Mouse (Mus musculus): ENCODE results near the gene Bmf. TPM values are rescaled to one million over a fixed set of nuclear protein-coding genes. Genes with fewer than 3 reads are reported as not detected.
A peak's percentile ranks its signal among the peaks of the same experiment; 100 is the strongest.

The Bmf gene
- polyA plus RNA-seq, 1 experiment = 3.8 TPM

DNA sequence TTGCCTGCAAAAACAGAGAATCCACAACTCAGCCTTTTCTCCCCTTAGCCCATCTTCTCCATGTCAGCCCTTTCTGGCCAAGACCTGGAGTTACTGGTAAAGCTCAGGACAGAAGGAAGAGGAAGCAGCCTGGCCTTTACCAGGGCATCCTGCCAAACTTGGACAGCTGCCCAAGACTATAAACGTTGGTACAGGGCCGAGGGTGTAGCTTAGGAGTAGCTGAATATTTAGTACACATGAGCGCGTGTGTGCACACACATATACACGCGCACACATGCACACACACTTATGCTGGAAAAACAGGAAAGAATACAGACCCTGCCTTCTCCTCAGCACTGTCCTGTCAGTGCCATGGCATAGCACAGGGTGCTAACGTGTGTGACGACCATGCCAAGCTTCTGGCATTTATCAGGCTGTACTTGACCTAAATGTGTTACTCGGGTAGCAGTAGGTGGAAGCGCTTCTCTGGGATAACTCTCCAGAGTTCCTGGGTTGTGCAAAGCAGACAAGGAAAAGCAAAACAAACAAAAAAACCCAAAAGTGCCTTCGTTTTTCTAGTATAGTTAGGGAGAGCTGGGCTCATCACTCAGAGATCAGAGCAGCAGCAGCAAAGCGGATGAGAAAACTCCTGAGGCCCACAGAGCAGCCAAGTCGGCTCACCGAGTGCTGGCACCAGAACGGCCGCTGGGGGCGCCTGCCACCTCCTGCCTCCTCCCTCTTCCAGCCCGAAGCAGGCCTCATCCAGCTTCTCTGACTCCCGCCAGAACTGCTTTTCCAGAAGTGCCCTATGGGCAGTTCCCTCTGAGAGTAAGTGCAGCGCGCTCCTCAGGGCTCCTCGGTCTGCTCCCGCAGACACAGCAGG, 4.0 kb downstream of the Bmf start:
- peak; percentile 63 to 91 for DNase-seq (ENCODE audit: extremely low spot score in 1 of 2, low spot score in 1 of 2)

DNA sequence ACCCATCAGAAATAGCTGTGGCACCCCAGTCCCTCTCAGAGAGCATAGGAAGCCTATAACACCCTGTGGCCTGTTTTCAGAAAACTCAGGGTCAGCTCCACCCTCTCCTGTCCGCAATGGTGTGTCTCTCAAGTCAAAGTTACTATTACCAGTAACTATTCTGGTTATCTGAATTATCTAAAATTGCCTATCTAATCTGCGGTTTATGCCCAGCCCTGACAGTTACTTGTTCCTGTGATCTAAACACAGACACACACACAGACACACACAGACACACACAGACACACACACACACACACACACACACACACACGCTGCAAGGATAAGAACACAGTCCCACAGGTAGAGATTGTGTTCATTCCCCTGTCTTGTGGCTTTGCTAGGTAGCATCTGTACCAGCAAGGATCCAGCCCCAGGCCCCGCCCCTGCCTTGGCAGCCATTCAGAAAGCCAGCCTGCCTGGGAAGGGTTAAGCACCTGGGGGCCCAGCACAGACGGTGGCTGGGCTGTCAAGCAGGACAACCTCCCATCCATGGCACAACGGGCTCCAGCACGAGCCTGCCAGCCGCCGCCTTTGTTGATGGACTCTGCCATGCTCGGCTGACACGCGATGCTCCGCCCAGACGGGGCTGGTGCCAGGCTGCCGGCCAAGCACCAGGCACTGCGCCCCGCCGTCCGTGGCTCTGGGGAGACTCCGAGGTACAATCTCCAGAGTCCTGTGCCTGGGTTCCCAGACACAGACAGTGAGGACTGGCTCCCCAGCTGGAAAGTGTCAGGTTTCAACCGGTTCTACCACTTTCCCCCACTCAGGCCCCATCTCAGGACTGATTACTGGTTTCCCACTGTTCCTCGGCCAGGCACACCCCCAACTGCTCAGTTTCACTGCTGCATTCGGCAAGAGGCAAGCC, 5.3 kb downstream of the Bmf start:
- peak in 1 of 2 experiments; percentile 62 for DNase-seq (ENCODE audit: extremely low spot score in 1 of 2, low spot score in 1 of 2)

DNA sequence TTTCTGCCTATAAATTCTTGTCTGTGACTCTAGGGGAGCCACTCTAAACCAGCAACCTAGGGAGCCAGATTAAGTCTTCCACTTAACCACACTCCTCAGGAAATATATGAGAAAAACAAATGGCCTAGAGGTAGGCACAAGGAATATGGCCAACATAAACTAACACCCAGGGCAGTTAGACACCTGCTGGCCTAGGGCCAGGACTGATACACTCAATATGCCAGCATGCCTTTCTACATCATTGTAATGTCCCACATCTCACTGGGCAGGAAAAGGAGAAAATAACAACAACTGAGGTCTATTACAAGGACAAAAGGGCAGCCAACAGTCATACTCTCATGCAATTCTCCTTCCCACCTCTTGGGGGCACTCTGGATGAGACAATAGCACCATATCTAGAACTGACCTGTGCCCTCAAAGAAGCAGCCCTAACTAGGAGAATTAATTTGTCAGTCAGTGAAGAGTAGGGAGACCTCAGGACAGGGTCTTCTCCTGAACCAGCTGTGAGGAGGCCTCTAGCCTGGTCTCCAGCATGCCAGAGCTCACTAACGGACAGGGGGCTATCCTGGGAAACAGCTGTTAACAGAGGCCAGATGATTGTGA, 6.4 kb downstream of the Bmf start:
- no peak for DNase-seq (ENCODE audit: extremely low spot score in 1 of 2, low spot score in 1 of 2)

DNA sequence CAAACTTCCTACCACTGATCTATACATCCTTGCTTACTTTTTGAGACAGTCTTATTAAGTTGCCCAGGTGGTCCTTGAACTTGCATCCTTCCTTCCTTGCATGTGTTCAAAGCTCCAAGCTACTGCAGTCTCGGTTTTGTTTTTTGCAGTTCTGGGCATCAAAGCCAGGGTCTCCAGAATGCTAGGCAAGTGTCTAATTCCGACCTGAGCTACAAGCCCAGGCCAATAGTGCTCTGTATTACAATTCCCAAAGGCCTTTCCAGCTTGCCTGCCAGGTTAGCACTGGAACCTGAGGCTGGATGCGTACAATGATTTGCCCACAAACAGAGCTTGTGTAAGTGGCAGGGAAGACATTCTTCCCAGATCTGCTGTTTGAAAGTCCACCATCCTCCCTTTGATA, 7.8 kb downstream of the Bmf start:
- DNase-seq (ENCODE audit: extremely low spot score in 1 of 2, low spot score in 1 of 2) = no peak

DNA sequence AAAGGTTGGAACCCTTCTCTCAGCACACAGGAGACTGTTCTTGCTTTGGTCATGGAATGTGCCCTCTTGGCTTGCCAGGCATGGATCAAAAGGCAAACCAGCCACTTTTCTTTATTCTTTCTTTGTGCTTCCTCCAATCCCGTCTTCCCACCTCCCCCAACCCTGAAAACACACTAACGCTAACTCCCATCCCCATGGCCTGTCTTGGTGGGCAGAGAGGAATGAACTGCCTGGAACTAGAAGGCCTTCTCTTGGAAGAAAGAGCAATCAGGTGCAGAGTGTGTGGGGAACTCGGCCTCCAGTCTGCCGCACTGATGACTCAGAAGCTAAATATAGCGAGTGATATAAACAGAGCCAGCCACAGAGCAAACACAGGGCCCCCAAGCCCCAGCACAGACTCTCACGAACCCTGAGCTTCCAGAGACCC, 8.8 kb downstream of the Bmf start:
- peak in 1 of 2 experiments; percentile 59 for DNase-seq (ENCODE audit: extremely low spot score in 1 of 2, low spot score in 1 of 2)

DNA sequence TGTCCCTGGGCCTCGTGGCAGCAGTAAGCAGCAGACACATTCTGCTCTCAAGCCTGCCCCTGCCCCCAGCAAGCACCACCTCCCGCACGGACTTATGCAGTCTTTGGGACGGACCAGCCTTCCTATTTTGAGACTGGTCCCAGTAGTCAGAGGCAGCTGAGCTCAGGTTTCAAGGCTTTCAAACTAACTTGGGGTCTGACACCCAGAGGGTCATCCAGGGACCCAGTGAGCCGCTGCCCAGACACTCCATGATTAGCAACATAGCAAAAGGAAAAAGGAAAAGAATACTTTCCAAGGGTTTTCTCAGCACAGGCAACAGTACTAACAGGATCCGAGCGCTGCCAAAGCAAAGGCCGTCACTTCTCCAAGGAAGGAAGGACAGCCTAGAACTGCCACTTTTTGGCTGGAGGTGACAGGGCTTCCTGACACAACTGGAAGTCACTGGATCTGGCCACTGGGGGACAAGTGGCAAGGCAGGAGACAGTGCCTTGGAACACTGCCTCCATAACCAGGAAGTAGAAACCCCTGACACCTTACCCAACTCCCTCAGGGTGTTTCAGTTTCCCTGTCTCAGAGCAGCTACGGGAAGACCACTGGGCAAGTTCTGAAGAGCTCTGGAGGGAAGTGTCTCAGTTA, 9.5 kb downstream of the Bmf start:
- DNase-seq (ENCODE audit: extremely low spot score in 1 of 2, low spot score in 1 of 2) = no peak

DNA sequence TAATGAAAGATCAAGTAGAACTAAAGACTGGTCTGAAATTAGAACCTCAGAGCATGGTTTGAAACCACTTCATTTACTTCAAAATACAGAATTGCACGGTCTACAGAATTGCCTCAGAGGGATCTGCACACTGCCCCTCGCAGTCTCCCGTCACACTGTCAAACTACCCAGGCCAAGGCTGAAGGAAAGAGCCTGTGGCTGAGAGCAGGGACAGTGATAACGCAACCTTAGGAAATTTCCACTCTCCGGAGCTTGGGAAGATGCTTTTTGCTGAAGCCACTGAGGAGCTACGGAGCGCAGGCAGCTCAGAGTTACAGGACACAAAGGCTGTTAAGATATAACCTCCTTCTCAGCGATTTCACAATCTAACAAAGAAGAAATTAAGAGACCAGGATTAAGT, 10.4 kb downstream of the Bmf start:
- DNase-seq (ENCODE audit: extremely low spot score in 1 of 2, low spot score in 1 of 2) = no peak

DNA sequence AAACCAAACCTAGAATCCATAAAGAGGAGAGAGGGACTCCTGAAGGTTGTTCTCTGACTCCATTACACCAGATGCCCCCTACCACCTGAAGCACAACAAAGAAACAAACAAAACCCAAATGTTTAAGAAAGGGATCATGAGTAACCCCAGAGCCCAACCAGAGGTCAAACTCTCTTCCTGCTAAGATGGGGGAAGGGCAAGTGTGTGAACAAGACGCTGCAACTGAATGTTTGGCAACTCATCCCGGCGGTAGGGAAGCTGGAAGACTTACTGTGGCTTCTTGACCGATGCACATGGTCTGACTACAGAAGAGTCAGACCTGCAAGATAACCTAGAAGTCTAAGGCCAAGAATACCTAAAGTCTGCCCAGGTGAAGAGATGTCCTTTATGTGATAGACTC, 12.3 kb downstream of the Bmf start:
- DNase-seq (ENCODE audit: extremely low spot score in 1 of 2, low spot score in 1 of 2) = no peak

DNA sequence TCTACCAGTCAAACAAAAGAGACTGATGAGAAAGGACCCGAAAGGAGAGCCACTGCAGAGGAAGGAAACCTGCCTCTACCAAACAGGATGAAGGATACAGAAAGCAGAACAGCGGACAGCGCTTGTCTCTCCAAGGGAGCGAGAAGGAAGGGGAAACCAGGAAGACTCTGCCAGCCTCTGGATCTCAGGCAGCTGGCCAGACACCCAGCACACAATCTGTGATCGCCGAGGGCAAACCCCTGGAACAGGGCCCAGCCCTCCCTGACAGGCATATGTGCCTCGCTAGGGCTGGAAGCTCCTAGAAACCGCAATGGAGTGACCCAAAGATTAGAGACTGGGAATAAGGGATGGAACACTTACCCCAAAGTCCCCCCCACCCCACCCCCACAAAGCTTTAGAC, 12.9 kb downstream of the Bmf start:
- no peak for DNase-seq (ENCODE audit: extremely low spot score in 1 of 2, low spot score in 1 of 2)

DNA sequence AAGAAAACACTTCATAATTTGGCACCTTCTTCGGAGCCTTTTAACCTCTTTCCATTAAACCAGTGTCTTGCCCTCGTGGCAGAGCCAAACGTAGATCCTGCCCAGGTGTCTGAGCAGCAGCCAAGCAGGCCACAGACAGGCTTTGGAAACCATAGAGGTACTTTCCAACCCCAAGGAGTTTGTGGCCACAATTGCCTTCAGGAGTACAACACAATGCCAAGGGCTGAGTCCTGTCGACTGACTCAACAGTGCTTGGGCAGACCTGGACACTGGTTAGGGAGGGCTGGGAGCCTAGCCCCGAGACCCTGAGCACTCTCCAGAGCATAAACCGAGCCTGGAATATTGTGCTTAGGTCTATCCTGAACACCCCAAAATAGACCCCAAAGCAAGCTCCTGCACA, 13.4 kb downstream of the Bmf start:
- DNase-seq (ENCODE audit: extremely low spot score in 1 of 2, low spot score in 1 of 2) = no peak

DNA sequence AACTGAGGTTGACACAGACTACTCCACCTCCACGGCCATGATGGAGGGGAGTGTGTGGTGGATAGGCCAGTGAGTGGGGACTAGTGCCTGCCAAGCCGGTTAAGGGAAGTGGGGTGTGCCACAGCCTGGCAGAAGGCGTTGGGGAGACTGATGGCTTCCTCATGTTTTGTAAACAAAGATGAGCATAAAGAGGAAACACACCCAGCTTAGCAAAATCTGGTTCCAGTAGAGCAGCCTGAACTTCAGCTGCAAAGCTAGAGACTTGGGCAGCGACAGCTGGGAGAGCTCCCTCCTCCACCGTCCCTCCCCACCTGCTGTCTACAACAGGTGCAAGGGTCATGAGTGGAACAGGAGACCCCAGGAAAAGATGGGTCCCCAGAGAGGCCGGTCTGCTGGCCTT, 15.5 kb downstream of the Bmf start:
- DNase-seq (ENCODE audit: extremely low spot score in 1 of 2, low spot score in 1 of 2) = no peak

DNA sequence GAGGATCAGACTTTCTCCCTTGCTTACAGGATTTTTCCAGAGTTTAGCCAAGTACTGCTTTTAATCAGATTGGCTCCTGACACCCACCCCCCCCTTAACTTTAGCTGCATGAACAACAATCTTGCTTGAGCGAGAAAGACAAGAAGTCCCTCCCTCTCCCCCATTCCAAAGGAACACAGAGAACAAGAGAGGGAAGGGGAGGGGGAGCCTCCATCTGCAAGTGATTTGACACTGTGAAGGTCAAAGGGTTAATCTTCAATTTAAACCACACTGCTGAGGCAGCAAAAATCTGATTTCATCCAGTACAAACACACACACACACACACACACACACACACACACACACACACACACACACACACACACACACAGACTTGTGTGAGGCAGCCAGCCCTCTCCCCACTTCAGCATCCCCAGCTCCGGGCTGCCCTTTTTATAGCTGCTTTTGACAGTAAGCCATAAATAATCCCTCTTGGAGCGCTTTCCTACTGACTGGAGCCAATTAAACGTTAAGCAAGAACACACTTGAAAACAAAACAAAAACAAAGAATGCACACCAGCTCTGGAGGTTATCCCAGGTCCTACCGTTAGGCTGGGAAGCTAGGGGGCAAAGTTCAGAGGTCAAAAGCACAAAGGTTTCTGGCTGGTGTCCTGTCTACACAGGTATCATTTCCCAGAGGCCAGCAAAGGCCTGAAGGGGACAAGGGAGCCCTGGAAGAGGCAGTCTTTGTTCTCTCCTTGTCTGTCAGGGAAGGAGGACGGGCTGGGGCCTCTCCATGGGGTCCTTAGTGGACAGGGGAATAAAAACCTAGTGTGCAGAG, 16.4 kb downstream of the Bmf start:
- DNase-seq (ENCODE audit: extremely low spot score in 1 of 2, low spot score in 1 of 2) = no peak

DNA sequence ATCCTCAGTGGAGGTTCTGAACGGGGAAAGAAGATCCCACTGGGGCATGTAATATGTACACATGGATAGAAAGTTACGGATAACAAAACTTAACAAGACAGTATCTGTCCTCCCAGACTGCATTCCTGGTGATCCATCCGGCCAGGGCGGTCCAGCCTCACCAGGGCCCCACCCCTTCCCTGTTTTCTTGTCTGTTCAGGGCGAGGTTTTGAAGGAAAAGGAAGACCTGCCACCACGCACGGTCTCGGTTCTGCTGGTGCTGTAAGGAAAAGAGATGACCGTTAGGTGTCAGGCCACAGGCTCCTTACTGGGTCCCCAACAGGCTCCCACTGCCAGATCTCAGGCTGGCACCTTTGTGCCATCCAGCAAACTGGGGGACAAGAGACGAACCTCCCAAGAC, 17.1 kb downstream of the Bmf start:
- DNase-seq (ENCODE audit: extremely low spot score in 1 of 2, low spot score in 1 of 2) = no peak

DNA sequence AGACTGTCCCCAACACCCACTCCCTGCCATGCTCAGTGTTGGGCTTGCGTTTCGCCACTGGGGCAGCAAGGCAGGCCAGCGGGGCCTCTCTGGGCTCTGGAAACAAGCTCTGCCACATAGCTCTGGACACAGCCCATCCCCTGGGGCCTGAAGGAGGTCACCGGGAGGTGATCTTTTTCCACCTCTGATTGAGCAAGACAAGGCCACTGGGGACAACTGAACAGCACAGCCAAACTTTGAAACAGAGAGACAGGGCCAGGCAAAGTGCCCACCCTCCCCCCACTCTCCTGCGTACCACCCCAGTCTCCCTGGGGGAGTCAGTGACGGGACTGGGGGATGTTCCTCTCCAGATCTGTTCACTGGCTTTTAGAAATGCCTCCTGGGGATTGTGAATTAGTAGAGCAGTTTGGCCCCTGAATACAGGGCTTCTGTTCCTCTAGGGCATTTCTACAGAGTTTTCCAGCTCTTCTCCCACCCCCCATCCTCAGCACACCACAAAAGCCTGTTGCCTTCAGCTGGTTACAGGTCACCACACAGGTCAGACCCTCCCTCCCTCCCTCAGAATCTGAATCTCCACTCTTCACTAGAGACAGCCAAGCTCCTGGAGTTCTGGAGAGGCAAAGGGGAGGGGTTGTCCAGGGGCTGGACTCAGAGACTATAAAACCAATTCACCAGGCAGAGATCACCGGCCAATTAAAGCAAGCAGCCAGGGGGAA, 19.9 kb downstream of the Bmf start:
- DNase-seq (ENCODE audit: extremely low spot score in 1 of 2, low spot score in 1 of 2) = no peak

DNA sequence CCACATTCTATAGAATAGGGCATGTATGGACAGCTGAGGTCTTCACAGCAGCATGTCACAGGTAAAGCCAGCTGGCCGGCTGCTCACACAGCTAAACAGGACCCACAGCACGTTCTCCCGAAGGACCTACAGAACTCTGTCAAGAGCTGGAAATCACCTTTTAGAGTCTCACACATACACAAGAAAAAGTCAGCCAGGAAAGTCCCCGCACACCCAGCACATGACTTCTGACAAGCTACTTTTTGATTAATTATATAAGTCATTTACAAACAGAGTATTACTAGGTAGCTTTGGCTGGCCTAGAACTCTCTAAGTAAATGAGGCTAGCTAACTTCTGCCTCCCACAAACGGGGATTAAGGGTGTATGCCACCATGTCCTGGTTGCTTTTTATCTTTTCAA, 22.9 kb downstream of the Bmf start:
- no peak for DNase-seq (ENCODE audit: extremely low spot score in 1 of 2, low spot score in 1 of 2)

DNA sequence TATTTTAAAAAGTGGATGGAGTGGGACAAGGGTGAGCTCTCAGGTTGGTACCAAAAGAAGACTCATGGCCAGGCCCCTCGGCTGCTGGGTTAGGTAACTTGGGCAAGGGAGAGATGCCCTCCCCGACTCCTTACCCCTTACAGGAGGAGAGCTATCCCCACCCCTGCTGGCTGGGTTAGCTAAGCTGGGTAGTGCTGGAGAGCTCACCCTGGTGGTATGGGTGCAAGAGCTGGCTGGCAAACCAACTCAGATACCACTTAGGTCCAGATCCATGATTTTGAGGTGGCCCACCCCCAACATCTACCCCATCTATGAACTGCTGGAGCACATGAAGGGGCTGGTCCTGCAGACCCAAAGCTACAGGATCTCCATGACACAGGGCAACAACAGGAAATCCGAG, 24.7 kb downstream of the Bmf start:
- no peak for DNase-seq (ENCODE audit: extremely low spot score in 1 of 2, low spot score in 1 of 2)

DNA sequence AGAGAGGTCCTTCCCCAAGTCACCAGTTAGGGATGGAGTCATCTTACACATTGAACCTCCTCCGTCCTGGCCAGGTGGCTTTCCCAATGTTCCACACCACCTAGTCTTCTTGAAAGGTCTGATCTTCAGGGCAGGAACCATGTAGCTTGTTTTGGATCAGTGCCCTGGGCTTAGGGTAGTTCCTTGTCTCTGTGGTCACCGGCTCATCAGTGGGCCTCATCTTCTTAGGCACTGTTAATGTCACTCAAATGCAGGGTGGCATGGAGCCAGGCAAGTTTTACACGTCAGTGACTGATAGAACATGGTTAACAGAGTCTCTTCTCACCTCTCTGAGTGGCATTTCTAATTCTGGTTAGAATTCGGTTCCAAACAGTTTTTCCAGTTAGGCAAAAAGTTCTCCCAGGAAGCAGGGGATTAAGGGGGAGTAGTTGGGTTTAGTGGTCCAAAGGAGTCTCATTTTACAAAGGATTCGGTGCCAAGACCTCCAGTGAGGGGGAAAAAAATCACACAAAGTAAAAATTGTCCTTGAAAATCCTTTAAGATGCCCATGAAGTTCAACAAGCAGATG, 26.2 kb downstream of the Bmf start:
- DNase-seq (ENCODE audit: extremely low spot score in 1 of 2, low spot score in 1 of 2) = no peak

DNA sequence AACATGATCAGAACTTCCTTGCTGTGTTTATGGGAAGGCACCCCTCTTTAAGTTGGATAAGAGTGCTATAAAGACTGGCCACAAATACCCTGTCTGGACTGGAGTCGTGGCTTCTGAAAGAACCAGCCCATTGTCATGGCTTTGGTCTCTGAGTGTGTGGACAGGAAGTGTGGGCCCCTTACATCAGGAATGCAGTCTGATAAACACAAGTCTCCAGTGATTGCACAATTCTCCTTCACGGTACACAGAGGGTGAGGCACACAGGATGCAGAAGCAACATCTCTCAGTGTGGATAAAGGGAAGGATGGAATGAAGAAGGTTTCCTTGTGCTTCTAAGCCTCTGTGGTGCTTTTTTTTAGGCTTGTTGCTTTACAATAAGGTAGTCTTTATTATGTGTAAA, 27.2 kb downstream of the Bmf start:
- DNase-seq (ENCODE audit: extremely low spot score in 1 of 2, low spot score in 1 of 2) = no peak

Measured in frontal cortex, adult 2 months (tissue).